Mouse (Mus musculus) olfactory bulb, adult 2 months (tissue): ENCODE measurements at regions not wholly inside any gene's neighbourhood (a gene's known extent, or its start where the extent isn't known, plus 50 kb on each side); places are given as distances from the start of the nearest gene placed in this dataset.

Source experiments
- H3K27ac ChIP-seq: fragments of 200-500 bp; 2 replicates; pipeline ENCODE4 v1.5.1; 2012; ENCODE audit warnings: low read depth, low read length; ENCODE audit not compliant: insufficient read depth
- H3K4me1 ChIP-seq: fragments of 200-500 bp; 2 replicates; pipeline ENCODE4 v1.6.1; 2012; ENCODE audit warnings: low read length; ENCODE audit not compliant: control insufficient read depth, insufficient read depth
- H3K4me3 ChIP-seq: fragments of 200-500 bp; 2 replicates; pipeline ENCODE4 v1.5.1; 2012; ENCODE audit warnings: mild to moderate bottlenecking, low read depth, low read length, moderate library complexity; ENCODE audit not compliant: insufficient read depth
- CTCF ChIP-seq: fragments of 200-500 bp; IDR thresholded peaks from 2 replicates; pipeline ENCODE4 v1.5.1; 2012; ENCODE audit warnings: low read depth, mild to moderate bottlenecking, low read length, moderate library complexity; ENCODE audit not compliant: insufficient read depth
- POLR2A ChIP-seq: fragments of 200-500 bp; IDR thresholded peaks from 2 replicates; pipeline ENCODE4 v1.6.1; 2012; ENCODE audit warnings: mild to moderate bottlenecking, low read depth, low read length, moderate library complexity; ENCODE audit not compliant: insufficient read depth
- WGBS: fragments of 180-500 bp; shearing (Covaris S2); methylation state at CpG from one replicate; pipeline ENCODE4 v1.1.7; 2018; 5-methylcytosine and 5-hydroxymethylcytosine counted together

GRCm38 (mm10) chr8:9020744-9021143 lies 330.4 kb upstream of the Arglu1 start:
- Histone ChIP-seq H3K4me1 (no peaks in the 10 kb centered on the region), H3K27ac (no peak overlapping the region), H3K4me3 (no peak overlapping the region)
- WGBS: 94% methylated on average over 2 of the region's 2 CpGs
- TF ChIP-seq CTCF: no peak
- TF ChIP-seq POLR2A: no peak

GRCm38 (mm10) chr8:9020180-9020579 lies 329.9 kb upstream of the Arglu1 start:
- WGBS: 94% methylated on average over 3 of the region's 3 CpGs
- Histone ChIP-seq H3K4me1 (no peaks in the 10 kb centered on the region), H3K27ac (no peak overlapping the region), H3K4me3 (no peak overlapping the region)
- no peak for TF ChIP-seq CTCF
- no peak for TF ChIP-seq POLR2A

DNA sequence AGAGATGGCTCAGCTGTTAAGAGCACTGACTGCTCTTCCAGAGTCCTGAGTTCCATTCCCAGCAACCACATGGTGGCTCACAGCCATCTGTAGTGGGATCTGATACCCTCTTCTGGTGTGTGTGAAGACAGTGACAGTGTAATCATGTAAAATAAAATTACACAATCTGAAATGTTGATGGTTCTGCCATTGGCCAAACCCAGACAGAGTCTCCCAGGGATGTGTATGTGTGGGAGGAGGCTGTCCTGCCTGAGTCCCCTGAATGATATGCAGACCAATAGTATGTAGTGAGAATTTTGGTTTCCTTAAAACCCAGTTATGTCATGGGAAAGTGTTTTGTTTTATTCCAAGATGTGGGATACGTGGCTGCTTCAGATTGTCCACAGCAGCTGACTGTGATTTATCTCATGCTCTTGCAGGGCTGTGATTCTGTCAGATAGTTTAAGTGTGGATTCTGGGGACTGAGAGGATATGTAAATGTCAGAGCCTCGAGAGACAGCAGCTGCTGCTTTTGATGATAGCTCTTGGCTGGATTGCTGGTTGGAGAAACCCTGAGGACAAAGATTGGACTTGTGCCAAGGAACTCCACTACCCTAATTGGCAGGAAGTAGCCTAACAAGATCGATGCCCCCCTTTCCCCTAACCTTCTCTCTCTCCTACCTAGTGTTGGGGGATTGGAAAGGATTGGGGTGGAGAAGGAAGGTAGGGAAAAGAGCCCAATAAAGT lies 321.6 kb upstream of the Arglu1 start:
- Histone ChIP-seq H3K27ac (no peak overlapping the region), H3K4me1 (no peaks in the 10 kb centered on the region), H3K4me3 (no peak overlapping the region)
- 46% methylated on average over 3 of the region's 3 CpGs for WGBS
- TF ChIP-seq CTCF: no peak
- no peak for TF ChIP-seq POLR2A

- no peak overlapping the region for H3K4me3 ChIP-seq
- TF ChIP-seq CTCF (no peak), POLR2A (no peak)
- no peaks in the 10 kb centered on the region for H3K4me1 ChIP-seq
- WGBS: 84% methylated on average over 11 of the region's 11 CpGs
- no peak overlapping the region for H3K27ac ChIP-seq
These were observed 317.9 kb upstream of the Arglu1 start for GRCm38 (mm10) chr8:9008006-9008780.

DNA sequence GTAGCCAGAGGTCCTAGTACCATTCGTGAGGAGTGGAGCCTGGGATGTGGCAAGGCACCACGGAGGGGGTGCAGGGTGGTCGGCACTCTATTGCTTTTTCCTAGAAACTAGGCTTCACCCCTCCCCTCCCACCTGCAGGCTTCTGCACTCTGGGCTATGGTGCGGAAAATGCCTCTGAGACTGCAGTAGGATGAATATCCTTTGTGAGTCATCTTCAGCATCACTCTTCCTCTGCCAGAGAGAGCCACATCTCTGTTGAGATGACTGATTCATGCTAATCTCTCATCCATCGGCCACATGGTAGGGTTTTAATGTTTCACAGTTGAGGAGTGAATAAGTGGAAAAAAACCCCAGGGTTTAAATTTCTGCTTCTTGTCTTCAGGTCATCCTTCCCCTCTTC lies 309.6 kb upstream of the Arglu1 start:
- Histone ChIP-seq H3K27ac (no peak overlapping the region), H3K4me1 (peaks cover 5% of the 10 kb centered on the region), H3K4me3 (no peak overlapping the region)
- TF ChIP-seq POLR2A (no peak), CTCF (no peak)
- 85% methylated on average over 5 of the region's 5 CpGs for WGBS

- 84% methylated on average over 7 of the region's 7 CpGs for WGBS
- peaks cover 11% of the 10 kb centered on the region for H3K4me1 ChIP-seq
- no peak for TF ChIP-seq CTCF
- TF ChIP-seq POLR2A: no peak
- H3K27ac ChIP-seq: no peak overlapping the region
- H3K4me3 ChIP-seq: no peak overlapping the region
These were observed 307.3 kb upstream of the Arglu1 start for GRCm38 (mm10) chr8:8997621-8998020.

GRCm38 (mm10) chr8:8994596-8995189 lies 304.4 kb upstream of the Arglu1 start:
- 4% methylated on average over 17 of the region's 17 CpGs for WGBS
- Histone ChIP-seq H3K4me1 (peaks cover 19% of the 10 kb centered on the region), H3K4me3 (peak overlapping the region; percentile 37), H3K27ac (peak overlapping the region; percentile 57; the same call in 1 of the 2 replicates)
- no peak for TF ChIP-seq POLR2A
- no peak for TF ChIP-seq CTCF

- Histone ChIP-seq H3K4me1 (peaks cover 19% of the 10 kb centered on the region), H3K27ac (no peak overlapping the region), H3K4me3 (no peak overlapping the region)
- 23% methylated on average over 7 of the region's 7 CpGs for WGBS
- TF ChIP-seq POLR2A: no peak
These were observed 303.7 kb upstream of the Arglu1 start for GRCm38 (mm10) chr8:8994008-8994407.

DNA sequence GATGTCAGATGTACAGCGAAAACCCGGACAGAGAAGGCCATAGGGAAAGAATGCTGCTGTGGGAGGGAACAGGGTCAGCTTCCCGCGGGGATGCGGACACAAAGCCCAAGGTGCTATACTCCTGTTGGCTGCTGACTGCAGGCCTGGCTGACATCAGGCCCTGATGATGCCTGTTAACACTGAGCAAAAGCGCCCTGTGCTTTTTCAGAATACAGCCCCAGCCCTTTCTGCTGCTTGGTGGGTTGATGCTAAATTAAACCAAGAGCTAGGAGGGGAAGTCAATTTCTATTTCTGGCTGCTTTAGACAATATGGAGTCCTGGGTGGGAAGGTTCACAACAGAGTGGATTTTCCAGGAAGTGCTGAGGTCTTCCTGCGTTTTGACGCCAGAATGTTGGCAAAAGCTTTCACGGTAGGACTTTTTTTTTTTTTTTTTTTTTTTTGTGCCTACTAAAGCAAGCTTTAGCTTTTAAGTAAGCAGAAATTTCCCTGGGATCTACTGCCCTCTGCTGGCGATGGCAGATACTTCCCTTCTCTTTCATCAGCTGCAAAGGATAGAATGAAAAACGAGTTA lies 302.2 kb upstream of the Arglu1 start:
- TF ChIP-seq CTCF (no peak), POLR2A (no peak)
- H3K4me1 ChIP-seq: peaks cover 19% of the 10 kb centered on the region
- 15% methylated on average over 11 of the region's 11 CpGs for WGBS
- peak overlapping the region; percentile 6; the same call in 1 of the 2 replicates for H3K27ac ChIP-seq
- H3K4me3 ChIP-seq: no peak overlapping the region
